Mouse (Mus musculus): ENCODE data around the gene Wdr41. TPM values are rescaled to one million over a fixed set of nuclear protein-coding genes. Genes with fewer than 3 reads are reported as not detected.

Wdr41 gene
- polyA plus RNA-seq (2012; rRNA removed; ENCODE audit: low replicate concordance): 14.1 and 17.4 TPM in 2 replicates

GRCm38 (mm10) chr13:94976219-94977186, at the start of gene Wdr41:
TSS of gene Wdr41 (plus strand) at chr13:94976344.

Other genes starting within 250 kb of the Wdr41 start
- 15.1 and 17.4 TPM in 2 replicates for gene Tbca, start 187.4 kb upstream of the Wdr41 start, polyA plus RNA-seq (2012; rRNA removed; ENCODE audit: low replicate concordance)
- gene Otp, start 100.7 kb upstream of the Wdr41 start, polyA plus RNA-seq (2012; rRNA removed; ENCODE audit: low replicate concordance): not detected in 2 replicates